Mouse (Mus musculus) lung, postnatal 0 days (tissue): Measurements from ENCODE around the gene Gusb. TPM values are rescaled to one million over a fixed set of nuclear protein-coding genes. Genes with fewer than 3 reads are reported as not detected.
A peak's percentile ranks its signal among the peaks of the same experiment; 100 is the strongest.

Experiments
- ATAC-seq: fragments of 200-750 bp; cut with Nextera tagmentation; 2 replicates; pipeline ENCODE4 v1.8.0; 2017; ENCODE audit warnings: moderate library complexity
- DNase-seq: peaks from one replicate; pipeline ENCODE4 v3.0.0-alpha.2; 2016; ENCODE audit warnings: low spot score
- H3K27ac ChIP-seq: fragments of 300-500 bp; sonication (generic); 2 replicates; pipeline ENCODE4 v1.5.1; 2014; ENCODE audit warnings: antibody characterized with exemption, mild to moderate bottlenecking, low read length, mixed read lengths
- H3K27me3 ChIP-seq: fragments of 300-500 bp; sonication (generic); replicated peaks from 2 replicates; pipeline ENCODE4 v1.6.1; 2014; ENCODE audit warnings: low read length, mixed read lengths; ENCODE audit not compliant: insufficient read depth
- H3K36me3 ChIP-seq: fragments of 300-500 bp; sonication (generic); 2 replicates; pipeline ENCODE4 v1.6.1; 2014; ENCODE audit warnings: low read length, mixed read lengths; ENCODE audit not compliant: insufficient read depth
- H3K4me1 ChIP-seq: fragments of 300-500 bp; sonication (generic); 2 replicates; pipeline ENCODE4 v1.6.1; 2014; ENCODE audit warnings: antibody characterized with exemption, low read depth, low read length, mixed read lengths; ENCODE audit not compliant: insufficient read depth
- H3K4me2 ChIP-seq: fragments of 300-500 bp; sonication (generic); replicated peaks from 2 replicates; pipeline ENCODE4 v1.6.1; 2014; ENCODE audit warnings: low read depth, mild to moderate bottlenecking, low read length, moderate library complexity, mixed read lengths
- H3K4me3 ChIP-seq: fragments of 300-500 bp; sonication (generic); 2 replicates; pipeline ENCODE4 v1.5.1; 2014; ENCODE audit warnings: low read depth, low read length
- H3K9ac ChIP-seq: fragments of 300-500 bp; sonication (generic); replicated peaks from 2 replicates; pipeline ENCODE4 v1.6.1; 2014; ENCODE audit warnings: low read depth, mild to moderate bottlenecking
- H3K9me3 ChIP-seq: fragments of 300-500 bp; sonication (generic); 2 replicates; pipeline ENCODE4 v1.6.1; 2016; ENCODE audit warnings: low read length, mixed read lengths
- CTCF ChIP-seq: IDR thresholded peaks from 2 replicates; pipeline ENCODE4 v1.5.1; 2016; ENCODE audit warnings: antibody characterized with exemption, mild to moderate bottlenecking
- EP300 ChIP-seq: IDR thresholded peaks from 2 replicates; pipeline ENCODE4 v1.6.1; 2016; ENCODE audit warnings: antibody characterized with exemption, mild to moderate bottlenecking, control low read depth
- WGBS: fragments of 180-500 bp; shearing (Covaris S2); extraction: QIAGEN DNeasy Blood & Tissue Kit; methylation state at CpG from one replicate; pipeline ENCODE4 v1.1.7; 2014; 5-methylcytosine and 5-hydroxymethylcytosine counted together
- polyA plus RNA-seq: library from polyadenylated mRNA; unstranded; fragments of >200 nt; fragmentation: Nextera tagmentation; extraction: Ambion mirVana; gene quantifications from 2 replicates; pipeline ENCODE4 v1.2.1, GENCODE M21; 2015

Gene Gusb
- polyA plus RNA-seq, 1 experiment from 2014 or later, result 50.0 TPM

- Histone ChIP-seq H3K27ac (no peak overlapping the region), H3K9ac (no peak overlapping the region), H3K9me3 (no peaks in the 10 kb centered on the region), H3K27me3 (no peaks in the 10 kb centered on the region), H3K4me3 (no peak overlapping the region), H3K36me3 (no peaks in the 10 kb centered on the region), H3K4me2 (no peak overlapping the region), H3K4me1 (no peaks in the 10 kb centered on the region)
- TF ChIP-seq EP300, result no peak
- no peak for TF ChIP-seq CTCF
- 81% methylated on average over 4 of the region's 4 CpGs for WGBS
- no peak for DNase-seq
- no peak for ATAC-seq
Observed at GRCm38 (mm10) chr5:129971491-129971890, 31.4 kb downstream of the Gusb start.

- Histone ChIP-seq H3K4me2 (no peak overlapping the region), H3K27me3 (no peaks in the 10 kb centered on the region), H3K9me3 (no peaks in the 10 kb centered on the region), H3K9ac (no peak overlapping the region), H3K27ac (no peak overlapping the region), H3K36me3 (no peaks in the 10 kb centered on the region), H3K4me3 (no peak overlapping the region), H3K4me1 (no peaks in the 10 kb centered on the region)
- ATAC-seq (no peak), DNase-seq (no peak)
- TF ChIP-seq EP300 (no peak), CTCF (no peak)
- 81% methylated on average over 7 of the region's 7 CpGs for WGBS
Observed at GRCm38 (mm10) chr5:129968417-129968816, 34.4 kb downstream of the Gusb start.

GRCm38 (mm10) chr5:129966448-129966847 lies 36.4 kb downstream of the Gusb start:
- no peak for ATAC-seq

GRCm38 (mm10) chr5:129963224-129963623 lies 39.6 kb downstream of the Gusb start:
- DNase-seq, result no peak
- no peak overlapping the region for H3K4me2 ChIP-seq
- WGBS, result 62% methylated on average over 4 of the region's 4 CpGs

More at GRCm38 (mm10) chr5:129966448-129966847, 36.4 kb downstream of the Gusb start:
- no peak overlapping the region for H3K27ac ChIP-seq
- H3K4me1 ChIP-seq, result no peaks in the 10 kb centered on the region
- no peak overlapping the region for H3K4me3 ChIP-seq
- no peaks in the 10 kb centered on the region for H3K9me3 ChIP-seq
- no peak for TF ChIP-seq CTCF
- no peak for TF ChIP-seq EP300
- H3K9ac ChIP-seq, result no peak overlapping the region
- no peaks in the 10 kb centered on the region for H3K27me3 ChIP-seq
- no peaks in the 10 kb centered on the region for H3K36me3 ChIP-seq
- no peak overlapping the region for H3K4me2 ChIP-seq
- 92% methylated on average over 3 of the region's 3 CpGs for WGBS
- DNase-seq, result no peak

GRCm38 (mm10) chr5:129955792-129956191 lies 47.1 kb downstream of the Gusb start:
- no peaks in the 10 kb centered on the region for H3K27me3 ChIP-seq
- no peak overlapping the region for H3K27ac ChIP-seq
- 73% methylated on average over 6 of the region's 6 CpGs for WGBS
- ATAC-seq (no peak), DNase-seq (peak; percentile 8)
- no peaks in the 10 kb centered on the region for H3K9me3 ChIP-seq
- no peak overlapping the region for H3K4me2 ChIP-seq
- H3K4me1 ChIP-seq, result no peaks in the 10 kb centered on the region
- no peak for TF ChIP-seq CTCF
- TF ChIP-seq EP300, result no peak
- no peaks in the 10 kb centered on the region for H3K36me3 ChIP-seq
- no peak overlapping the region for H3K4me3 ChIP-seq
- H3K9ac ChIP-seq, result no peak overlapping the region

More at GRCm38 (mm10) chr5:129963224-129963623, 39.6 kb downstream of the Gusb start:
- Histone ChIP-seq H3K9ac (no peak overlapping the region), H3K9me3 (no peaks in the 10 kb centered on the region), H3K36me3 (no peaks in the 10 kb centered on the region), H3K27ac (no peak overlapping the region), H3K4me3 (no peak overlapping the region), H3K27me3 (no peaks in the 10 kb centered on the region), H3K4me1 (no peaks in the 10 kb centered on the region)
- TF ChIP-seq CTCF, result no peak
- TF ChIP-seq EP300, result no peak
- no peak for ATAC-seq

GRCm38 (mm10) chr5:129954473-129955254 lies 48.2 kb downstream of the Gusb start:
- H3K9ac ChIP-seq, result no peak overlapping the region
- WGBS, result 80% methylated on average over 5 of the region's 5 CpGs
- no peaks in the 10 kb centered on the region for H3K36me3 ChIP-seq
- H3K27ac ChIP-seq, result no peak overlapping the region
- no peak for TF ChIP-seq EP300
- no peak for TF ChIP-seq CTCF
- no peak overlapping the region for H3K4me2 ChIP-seq
- DNase-seq, result no peak
- H3K27me3 ChIP-seq, result no peaks in the 10 kb centered on the region
- no peak overlapping the region for H3K4me3 ChIP-seq
- H3K9me3 ChIP-seq, result no peaks in the 10 kb centered on the region
- ATAC-seq, result no peak
- H3K4me1 ChIP-seq, result no peaks in the 10 kb centered on the region
